Mouse (Mus musculus) monocyte, adult 5-6 weeks (primary cell): ENCODE measurements around the gene Pdpn. TPM values are rescaled to one million over a fixed set of nuclear protein-coding genes. Genes with fewer than 3 reads are reported as not detected.

Experiments
- ATAC-seq: fragments of 153-309, 156-312 bp; replicated peaks from 2 replicates; pipeline ENCODE4 v1.8.0; 2017; ENCODE audit warnings: mild to moderate bottlenecking; ENCODE audit not compliant: low TSS enrichment, insufficient number of reproducible peaks, severe bottlenecking, poor library complexity, low FRiP score
- total RNA-seq: library from RNA; stranded (forward); fragments of 200-1000, 200-491, 200-594 nt; gene quantifications from 3 replicates; pipeline ENCODE4 v1.2.3, GENCODE M21; 2017

Pdpn gene
- total RNA-seq, 1 experiment from 2014 or later, result not detected

GRCm38 (mm10) chr4:143255541-143255940 is 43.8 kb downstream of the Pdpn start:
- no peak for ATAC-seq

GRCm38 (mm10) chr4:143253356-143253755 is 46.0 kb downstream of the Pdpn start:
- ATAC-seq, result no peak

GRCm38 (mm10) chr4:143248050-143248449 is 51.3 kb downstream of the Pdpn start:
- no peak for ATAC-seq

GRCm38 (mm10) chr4:143241294-143241693 is 58.1 kb downstream of the Pdpn start:
- ATAC-seq, result no peak

DNA sequence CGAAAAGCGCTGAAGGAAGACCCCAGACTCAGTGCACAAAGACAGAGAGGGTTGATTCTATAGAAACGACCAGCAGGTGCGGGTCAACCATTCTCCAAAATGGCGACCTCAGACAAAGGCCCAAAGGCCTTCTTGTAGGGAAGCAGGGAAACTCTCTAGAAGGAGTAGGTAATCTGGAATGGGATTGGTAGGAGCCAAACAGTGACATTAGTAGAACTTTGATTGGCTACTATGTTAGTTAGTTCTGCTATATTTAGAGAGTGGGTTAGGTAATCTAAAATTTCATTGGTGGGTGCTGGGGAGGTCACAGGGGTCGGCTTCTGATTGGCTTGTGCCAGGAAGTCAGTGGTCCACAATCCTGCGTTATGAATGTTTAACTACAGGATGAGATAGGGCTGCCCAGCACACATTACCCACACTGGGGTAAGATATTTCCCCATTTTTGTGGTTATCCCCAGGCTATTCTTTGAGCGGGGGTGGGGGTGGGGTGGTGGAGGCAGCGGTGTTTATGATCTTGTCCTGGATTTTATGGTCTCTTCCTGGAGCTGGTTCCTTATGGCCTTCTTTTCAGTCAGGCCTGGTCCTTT is 59.7 kb downstream of the Pdpn start:
- no peak for ATAC-seq

DNA sequence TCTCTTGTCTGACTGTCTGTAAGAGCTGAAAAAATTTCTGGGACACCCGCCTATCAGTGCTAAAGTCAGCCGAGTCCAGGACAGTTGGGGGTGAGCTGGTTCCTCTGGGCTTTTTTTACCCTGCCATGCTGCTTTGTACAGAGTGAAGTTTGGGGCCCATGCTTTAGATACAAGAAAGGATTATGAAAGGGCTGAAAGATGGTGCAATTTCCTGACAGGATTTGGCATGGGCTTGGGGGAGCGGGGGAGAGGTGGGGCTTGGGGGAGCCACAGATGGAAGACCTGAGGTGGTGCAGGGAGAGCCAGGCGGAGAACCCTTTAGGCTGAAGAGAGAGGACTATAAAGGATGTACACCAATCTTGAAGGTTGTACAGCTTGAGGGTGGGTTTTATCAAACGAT is 60.2 kb downstream of the Pdpn start:
- ATAC-seq, result no peak

DNA sequence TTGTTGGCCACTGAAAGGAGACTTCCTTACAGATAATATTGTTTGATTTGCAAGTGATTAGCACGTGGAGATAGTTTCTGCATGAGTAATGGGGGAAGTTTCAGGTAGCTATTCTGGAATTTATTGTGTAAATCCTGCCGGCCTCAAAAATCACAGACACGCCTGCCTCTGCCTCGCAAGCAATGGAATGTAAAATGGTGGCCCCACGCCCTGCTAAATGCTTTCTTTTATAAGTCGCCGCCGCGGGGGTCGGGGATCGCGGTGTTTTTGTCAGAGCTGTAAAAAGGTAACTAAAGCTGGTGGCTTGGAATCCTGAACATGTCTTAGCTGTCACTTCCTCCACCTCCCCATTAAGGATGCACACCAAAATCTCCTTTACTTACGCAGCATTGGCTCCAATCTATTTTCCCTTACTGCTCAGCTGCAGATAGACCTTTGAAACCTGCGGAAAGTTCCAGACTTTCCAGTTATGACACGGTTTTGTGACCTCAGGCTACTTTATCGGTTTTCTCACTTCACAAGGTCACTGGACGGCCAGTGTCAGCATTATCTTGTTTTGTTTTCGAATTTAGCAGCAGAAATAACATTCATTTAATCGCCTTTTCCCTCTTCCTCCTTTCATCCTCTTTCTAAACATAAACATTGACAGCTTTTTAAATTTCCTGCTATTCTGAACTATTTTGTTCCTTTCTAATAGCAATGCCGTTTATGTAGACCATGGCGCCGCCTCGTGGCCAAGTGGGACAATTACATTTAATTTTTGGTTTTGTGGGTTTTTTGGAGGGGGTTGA is 60.9 kb downstream of the Pdpn start:
- ATAC-seq, result no peak; the same call in 1 of the 2 replicates

DNA sequence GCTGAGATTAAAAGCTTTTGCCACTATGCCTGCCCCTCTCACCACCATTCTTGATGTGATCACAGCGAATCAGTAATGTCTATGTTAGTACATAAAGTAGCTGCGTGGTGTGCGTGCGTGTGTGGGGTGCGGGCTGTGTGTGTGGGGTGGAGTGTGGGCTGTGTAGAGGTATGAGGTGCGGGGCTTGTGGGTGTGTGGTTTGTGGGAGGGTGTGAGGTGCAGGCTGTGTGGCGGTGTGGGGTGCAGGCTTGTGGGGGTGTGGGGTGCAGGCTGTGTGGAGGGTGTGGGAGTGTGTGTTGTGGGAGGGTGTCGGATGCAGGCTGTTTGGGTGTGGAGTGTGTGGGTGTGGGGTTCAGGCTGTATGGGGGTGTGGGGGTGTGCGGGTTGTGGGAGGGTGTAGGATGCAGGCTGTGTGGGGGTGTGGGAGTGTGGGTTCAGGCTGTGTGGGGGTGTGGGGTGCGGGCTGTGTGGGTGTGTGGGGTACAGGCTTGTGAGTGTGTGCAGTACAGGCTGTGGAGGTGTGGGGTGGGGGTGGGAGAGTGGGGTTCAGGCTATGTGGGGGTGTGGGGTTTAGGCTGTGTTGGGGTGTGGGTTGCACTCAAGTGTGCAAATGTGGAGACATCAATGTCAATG is 67.5 kb downstream of the Pdpn start:
- ATAC-seq, result no peak

- ATAC-seq, result no peak
These were observed 68.3 kb downstream of the Pdpn start for GRCm38 (mm10) chr4:143231110-143231509.

DNA sequence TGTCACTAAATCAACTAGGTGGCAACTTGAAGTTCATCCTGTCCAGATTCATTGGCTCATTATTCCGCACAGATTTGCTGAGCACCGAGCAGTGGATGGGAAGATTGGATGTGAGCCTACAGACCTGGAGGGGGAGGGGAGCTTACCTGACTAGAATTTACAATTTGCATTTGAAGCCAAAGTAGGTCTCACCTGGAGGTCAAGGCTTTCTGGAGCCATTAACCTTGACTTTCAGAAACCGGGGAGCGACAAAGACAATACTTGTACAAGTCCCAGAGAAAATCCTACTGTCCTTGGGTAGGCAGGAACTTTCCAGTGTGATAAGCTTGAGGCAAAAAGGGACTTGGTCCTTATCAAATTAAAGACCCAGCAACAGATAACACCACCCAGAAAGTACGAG is 71.4 kb downstream of the Pdpn start:
- ATAC-seq, result no peak

GRCm38 (mm10) chr4:143225886-143226285 is 73.5 kb downstream of the Pdpn start:
- ATAC-seq, result no peak

DNA sequence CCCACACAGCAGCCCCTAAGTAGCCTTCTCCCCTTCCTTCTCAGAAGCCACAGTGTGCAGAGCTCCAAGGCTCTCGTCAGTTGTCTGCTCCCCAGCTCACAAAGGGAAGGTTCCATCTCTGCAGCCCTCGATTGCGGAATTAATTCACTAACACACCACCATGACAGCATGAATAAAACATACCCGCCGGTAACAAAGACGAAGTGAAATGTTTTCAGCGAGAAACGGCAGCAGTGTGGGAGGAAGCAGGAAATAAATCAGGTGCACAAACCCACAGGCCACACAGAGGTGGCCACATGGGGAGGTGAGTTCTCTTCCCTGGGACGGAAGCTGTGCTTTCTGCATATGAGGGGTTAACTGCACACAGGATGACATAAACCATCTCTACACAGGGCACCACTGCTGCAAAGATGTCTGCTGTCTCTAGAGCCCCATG is 80.0 kb downstream of the Pdpn start:
- no peak for ATAC-seq

DNA sequence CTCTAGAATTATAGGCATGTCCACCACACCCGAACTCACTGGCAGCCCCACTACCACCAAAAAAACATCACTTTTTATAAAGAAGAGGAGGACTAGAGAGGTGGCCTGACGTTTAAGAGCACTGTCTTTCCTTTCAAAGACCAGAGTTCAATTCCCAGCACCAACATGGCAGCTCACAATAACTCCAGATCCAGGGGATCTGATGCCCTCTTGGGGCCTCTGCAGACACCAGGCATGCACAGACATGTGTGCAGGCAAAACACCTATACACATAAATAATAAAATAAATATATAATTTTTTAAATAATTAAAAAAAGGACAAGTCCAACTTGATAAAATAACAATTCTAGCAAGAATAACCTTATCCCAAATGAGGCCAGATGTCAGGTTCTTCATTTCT is 80.5 kb downstream of the Pdpn start:
- ATAC-seq, result no peak

Other genes starting within 250 kb of the Pdpn start
- 26.7 to 41.5 TPM (median 30.2 TPM) in 3 replicates for gene Prdm2, start 86.6 kb downstream of the Pdpn start, total RNA-seq
- not detected in 3 replicates for gene Lrrc38, start 50.2 kb upstream of the Pdpn start, total RNA-seq
- not detected in 3 replicates for gene Pramel1, start 94.9 kb upstream of the Pdpn start, total RNA-seq
- 28.4 to 41.2 TPM (median 40.7 TPM) in 3 replicates for gene Pramef8, start 112.9 kb upstream of the Pdpn start, total RNA-seq
- gene Oog4, start 150.8 kb upstream of the Pdpn start, total RNA-seq, result not detected in 3 replicates
- gene Gm13043, start 211.8 kb upstream of the Pdpn start, total RNA-seq, result not detected in 3 replicates
- gene Gm13040, start 236.4 kb upstream of the Pdpn start, total RNA-seq, result not detected in 3 replicates